Mouse (Mus musculus) myocyte (in vitro differentiated cells): ENCODE data around the gene Rnh1.

Experiments used
- E2F4 ChIP-seq: IDR thresholded peaks from one replicate; pipeline ENCODE4 v1.6.1; 2011; ENCODE audit warnings: mild to moderate bottlenecking, control low read depth, moderate library complexity; ENCODE audit not compliant: insufficient read depth
- MYOD1 ChIP-seq, 3 experiments: IDR thresholded peaks; one replicate each; pipeline ENCODE4 v1.6.1; 2011; ENCODE audit warnings: control low read depth in 2 of 3, low read depth in 2 of 3, mild to moderate bottlenecking in 2 of 3, moderate library complexity in 1 of 3; ENCODE audit not compliant: insufficient read length in 2 of 3, control insufficient read depth in 1 of 3

DNA sequence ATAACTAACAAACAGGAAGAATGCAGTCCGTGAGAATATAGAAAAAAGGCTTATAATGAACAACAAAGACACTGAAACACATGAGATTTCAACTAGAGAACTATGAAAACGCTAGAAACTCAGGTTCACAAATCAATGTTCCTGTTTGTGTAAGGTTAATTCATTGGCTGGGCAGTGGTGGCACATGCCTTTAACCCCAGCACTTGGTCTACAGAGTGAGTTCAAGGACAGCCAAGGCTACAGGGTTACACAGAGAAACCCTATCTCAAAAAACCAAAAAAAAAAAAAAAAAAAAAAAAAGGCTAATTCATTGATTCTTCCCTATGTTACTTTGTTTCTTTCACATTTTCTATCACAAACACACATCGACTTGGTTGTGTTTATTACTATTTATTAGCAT, 52.1 kb downstream of the Rnh1 start:
- TF ChIP-seq E2F4 = no peak
- no peak for TF ChIP-seq MYOD1 (IDR thresholded peaks at IDR 0.05; ENCODE audit: control insufficient read depth in 1 of 3, insufficient read length in 2 of 3, low read depth in 2 of 3)
